Mouse (Mus musculus): ENCODE results near the gene C130026I21Rik. TPM values are rescaled to one million over a fixed set of nuclear protein-coding genes. Genes with fewer than 3 reads are reported as not detected.

The C130026I21Rik gene
- polyA plus RNA-seq, 1 experiment = 1.1 TPM

- DNase-seq = peak; percentile 88
- Histone ChIP-seq H3K4me3 (ENCODE audit: insufficient read depth, low read depth, low read length) (no peak overlapping the region), H3K4me1 (ENCODE audit: control insufficient read depth, insufficient read depth, low read length) (peaks cover 22% of the 10 kb centered on the region), H3K27ac (ENCODE audit: insufficient read depth, low read depth, low read length) (peak overlapping the region; percentile 91), H3K36me3 (ENCODE audit: control insufficient read depth, insufficient read depth, low read length) (no peaks in the 10 kb centered on the region), H3K27me3 (replicated peaks; ENCODE audit: control insufficient read depth, insufficient read depth, low read length) (no peaks in the 10 kb centered on the region)
- TF ChIP-seq CTCF (conservative IDR thresholded peaks at IDR 0.05; ENCODE audit: insufficient read depth, insufficient read length, low read depth, low read length) (no peak), POLR2A (IDR thresholded peaks at IDR 0.05; ENCODE audit: low read depth, low read length) (no peak)
- WGBS = 46% methylated on average over 3 of the region's 3 CpGs
Observed at GRCm38 (mm10) chr1:84945950-84946349, 324.4 kb downstream of the C130026I21Rik start.

GRCm38 (mm10) chr1:84943549-84943948, 326.8 kb downstream of the C130026I21Rik start:
- no peaks in the 10 kb centered on the region for H3K27me3 ChIP-seq (replicated peaks; ENCODE audit: control insufficient read depth, insufficient read depth, low read length)
- H3K27ac ChIP-seq (ENCODE audit: insufficient read depth, low read depth, low read length) = no peak overlapping the region
- no peak for TF ChIP-seq POLR2A (IDR thresholded peaks at IDR 0.05; ENCODE audit: low read depth, low read length)
- no peak for TF ChIP-seq CTCF (conservative IDR thresholded peaks at IDR 0.05; ENCODE audit: insufficient read depth, insufficient read length, low read depth, low read length)
- WGBS = 94% methylated on average over 4 of the region's 4 CpGs
- no peak overlapping the region for H3K4me3 ChIP-seq (ENCODE audit: insufficient read depth, low read depth, low read length)
- H3K4me1 ChIP-seq (ENCODE audit: control insufficient read depth, insufficient read depth, low read length) = peaks cover 22% of the 10 kb centered on the region
- no peaks in the 10 kb centered on the region for H3K36me3 ChIP-seq (ENCODE audit: control insufficient read depth, insufficient read depth, low read length)
- DNase-seq = no peak

Other genes with a start within 250 kb of the C130026I21Rik start
- gene Gm10553, start 170.4 kb downstream of the C130026I21Rik start, polyA plus RNA-seq (2012; rRNA removed) = not detected in 2 replicates
- gene A530032D15Rik, start 160.7 kb downstream of the C130026I21Rik start, polyA plus RNA-seq (2012; rRNA removed) = not detected in 2 replicates

Data from kidney, adult 2 months (tissue).